Mouse (Mus musculus) midbrain, embryonic 14.5 days (tissue): ENCODE results near the gene Zfp967. TPM values are rescaled to one million over a fixed set of nuclear protein-coding genes. Genes with fewer than 3 reads are reported as not detected.
"Not testable (repeated sequence)": the region's sequence is repeated elsewhere in the genome, so short reads cannot be mapped to it uniquely, and the experiment has no call there.

Experiments
- ATAC-seq: fragments of 200-750 bp; cut with Nextera tagmentation; 2 replicates; pipeline ENCODE4 v1.8.0; 2017; ENCODE audit warnings: moderate number of reproducible peaks, moderate library complexity; ENCODE audit not compliant: low FRiP score, low TSS enrichment
- DNase-seq: peaks from one replicate; pipeline ENCODE4 v3.0.0-alpha.2; 2015
- H3K27ac ChIP-seq: fragments of 300-500 bp; sonication (generic); replicated peaks from 2 replicates; pipeline ENCODE4 v1.5.1; 2014; ENCODE audit warnings: mild to moderate bottlenecking, low read depth, low read length, moderate library complexity
- H3K27me3 ChIP-seq: fragments of 300-500 bp; sonication (generic); 2 replicates; pipeline ENCODE4 v1.6.1; 2014; ENCODE audit warnings: low read length, control low read depth, mixed read lengths; ENCODE audit not compliant: control insufficient read depth, insufficient read depth
- H3K36me3 ChIP-seq: fragments of 300-500 bp; sonication (generic); 2 replicates; pipeline ENCODE4 v1.6.1; 2014; ENCODE audit warnings: low read length, control low read depth; ENCODE audit not compliant: control insufficient read depth, insufficient read depth
- H3K4me1 ChIP-seq: fragments of 300-500 bp; sonication (generic); 2 replicates; pipeline ENCODE4 v1.6.1; 2014; ENCODE audit warnings: mild to moderate bottlenecking, antibody characterized with exemption, low read length, control low read depth; ENCODE audit not compliant: control insufficient read depth, insufficient read depth
- H3K4me2 ChIP-seq: fragments of 300-500 bp; sonication (generic); 2 replicates; pipeline ENCODE4 v1.6.1; 2014; ENCODE audit warnings: mild to moderate bottlenecking, low read length, moderate library complexity
- H3K4me3 ChIP-seq: fragments of 300-500 bp; sonication (generic); replicated peaks from 2 replicates; pipeline ENCODE4 v1.5.1; 2014; ENCODE audit warnings: low read depth, low read length
- H3K9ac ChIP-seq: fragments of 300-500 bp; sonication (generic); replicated peaks from 2 replicates; pipeline ENCODE4 v1.6.1; 2014; ENCODE audit warnings: mild to moderate bottlenecking, low read length, moderate library complexity
- H3K9me3 ChIP-seq: fragments of 300-500 bp; sonication (generic); 2 replicates; pipeline ENCODE4 v1.6.1; 2016; ENCODE audit warnings: low read length, control low read depth, mixed read lengths; ENCODE audit not compliant: control insufficient read depth
- WGBS: fragments of 180-500 bp; shearing (Covaris S2); extraction: QIAGEN DNeasy Blood & Tissue Kit; methylation state at CpG from one replicate; pipeline ENCODE4 v1.1.7; 2014; 5-methylcytosine and 5-hydroxymethylcytosine counted together
- polyA plus RNA-seq: library from polyadenylated mRNA; unstranded; fragments of >200 nt; fragmentation: Nextera tagmentation; extraction: Ambion mirVana; gene quantifications from 2 replicates; pipeline ENCODE4 v1.2.1, GENCODE M21; 2014

Gene Zfp967
- not detected in 2 replicates for polyA plus RNA-seq

- H3K9me3 ChIP-seq, H3K4me2 ChIP-seq, ATAC-seq, H3K27me3 ChIP-seq, DNase-seq, H3K9ac ChIP-seq, H3K27ac ChIP-seq, H3K4me3 ChIP-seq, H3K36me3 ChIP-seq, H3K4me1 ChIP-seq: not testable (repeated sequence)
- WGBS = no CpG with 5 or more reads among the region's 9 CpGs
These were observed at the start of gene Zfp967 for GRCm38 (mm10) chr2:176520756-176521155. TSS of gene Zfp967 (plus strand) at chr2:176521056.

DNA sequence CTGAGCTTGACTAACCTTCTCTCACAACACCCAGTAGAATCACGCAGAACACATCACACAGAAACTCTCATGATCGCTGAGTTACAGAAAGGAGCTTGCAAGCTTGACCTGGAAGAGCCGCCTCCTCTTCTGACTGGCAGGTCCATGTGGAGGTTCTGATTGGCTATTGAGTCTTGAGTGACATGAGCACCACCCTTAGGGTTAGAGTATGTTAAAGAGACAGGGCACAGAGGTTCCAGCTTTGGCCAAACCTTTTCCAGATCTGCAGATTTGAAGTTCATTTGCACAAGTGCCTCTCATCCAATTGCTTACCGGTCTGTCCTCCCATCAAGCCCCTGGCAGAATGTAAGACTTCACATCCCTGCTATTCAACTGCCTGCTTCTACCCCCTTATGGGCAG is 34.2 kb upstream of the Zfp967 start, which contains the start of gene Gm14434:
Gene Gm14434, minus strand, starts transcription at position 101 of the 400 bp plus-strand sequence.
- H3K36me3 ChIP-seq, H3K4me1 ChIP-seq, H3K9me3 ChIP-seq, H3K4me3 ChIP-seq, H3K27ac ChIP-seq, H3K9ac ChIP-seq, DNase-seq, H3K27me3 ChIP-seq, H3K4me2 ChIP-seq, ATAC-seq: not testable (repeated sequence)
- no CpG with 5 or more reads among the region's 4 CpGs for WGBS

Other genes with a start within 250 kb of the Zfp967 start
- gene Gm11009, start 201.6 kb upstream of the Zfp967 start, polyA plus RNA-seq = not detected in 2 replicates
- 8.6 and 11.4 TPM in 2 replicates for gene Gm14435, start 97.5 kb upstream of the Zfp967 start, polyA plus RNA-seq
- 5.1 and 18.6 TPM in 2 replicates for gene Gm14434, start 34.3 kb upstream of the Zfp967 start, polyA plus RNA-seq
- gene Gm14308, start 115.3 kb downstream of the Zfp967 start, polyA plus RNA-seq = 17.7 and 35.2 TPM in 2 replicates
- 9.9 and 11.8 TPM in 2 replicates for gene Zfp973, start 149.5 kb downstream of the Zfp967 start, polyA plus RNA-seq
- 41.8 and 42.4 TPM in 2 replicates for gene Gm14305, start 187.3 kb downstream of the Zfp967 start, polyA plus RNA-seq